Mouse (Mus musculus) ES-E14 (cell line): ENCODE measurements around the gene Vcpkmt.

Experiments used
- CHD2 ChIP-seq: IDR thresholded peaks from 2 replicates; pipeline ENCODE4 v1.6.1; 2014; ENCODE audit warnings: mild to moderate bottlenecking, low read depth, low read length, inconsistent platforms
- MAFK ChIP-seq: IDR thresholded peaks from 2 replicates; pipeline ENCODE4 v1.6.1; 2014; ENCODE audit warnings: mild to moderate bottlenecking, low read depth, low read length, inconsistent platforms; ENCODE audit not compliant: insufficient read depth
- ZC3H11A ChIP-seq: IDR thresholded peaks from 2 replicates; pipeline ENCODE4 v1.6.1; 2012; ENCODE audit warnings: low read depth, mild to moderate bottlenecking, inconsistent platforms, low read length, borderline replicate concordance

- TF ChIP-seq MAFK (no peak), CHD2 (no peak), ZC3H11A (no peak)
These were observed 50.3 kb downstream of the Vcpkmt start for GRCm38 (mm10) chr12:69532530-69532929.
